Mouse (Mus musculus): ENCODE measurements around the gene Pttg1ip.

Gene Pttg1ip

GRCm38 (mm10) chr10:77638956-77639355 lies 57.4 kb downstream of the Pttg1ip start:
- peak; percentile 60 for DNase-seq (ENCODE audit: low spot score)

- DNase-seq (ENCODE audit: low spot score) = no peak
These were observed 61.6 kb downstream of the Pttg1ip start for GRCm38 (mm10) chr10:77643160-77643559.

GRCm38 (mm10) chr10:77645571-77645970 lies 64.1 kb downstream of the Pttg1ip start:
- no peak for DNase-seq (ENCODE audit: low spot score)

DNA sequence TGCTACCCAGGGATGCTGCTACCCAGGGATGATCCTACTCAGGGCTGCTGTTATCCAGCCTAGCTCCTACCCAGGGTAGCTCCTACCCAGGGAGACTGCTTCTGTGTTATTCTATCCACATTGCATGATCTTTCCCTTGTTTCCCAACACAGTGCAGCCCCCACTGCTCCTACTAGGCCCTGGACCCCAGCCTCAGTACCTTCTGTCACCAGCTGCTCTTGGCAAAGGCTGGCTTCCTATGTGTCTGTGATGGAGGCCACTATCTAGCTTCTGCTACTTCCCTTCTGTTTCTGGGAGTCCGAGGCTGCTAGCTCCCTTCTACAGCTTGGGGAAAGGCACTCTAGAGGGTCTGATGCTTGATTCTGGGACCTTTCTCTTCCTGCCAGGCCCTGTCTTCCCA lies 65.9 kb downstream of the Pttg1ip start:
- DNase-seq (ENCODE audit: low spot score) = no peak

DNA sequence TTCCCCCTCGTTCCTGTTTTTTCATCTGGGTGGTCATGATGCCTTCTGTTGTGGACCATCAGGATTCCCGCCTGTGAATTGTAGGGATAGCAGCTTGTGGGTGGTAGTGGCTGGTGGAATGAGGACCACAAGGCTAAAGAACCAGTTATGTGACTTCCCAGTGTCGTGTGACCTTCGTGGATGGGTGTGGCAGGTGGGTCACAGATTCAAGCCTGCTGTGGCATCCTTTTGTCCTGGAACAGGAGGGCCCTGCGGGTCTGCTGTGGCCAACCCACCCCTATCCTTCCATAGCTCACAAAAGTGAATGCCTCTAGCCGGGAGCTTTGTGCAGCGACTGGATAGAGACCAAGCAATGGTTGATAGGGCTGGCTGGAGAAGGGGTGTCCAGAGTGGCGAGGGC lies 66.4 kb downstream of the Pttg1ip start:
- DNase-seq (ENCODE audit: low spot score) = no peak

All from adipocyte (in vitro differentiated cells).